Mouse (Mus musculus) gastrocnemius, postnatal 25 days (tissue): ENCODE measurements at regions not wholly inside any gene's neighbourhood (a gene's known extent, or its start where the extent isn't known, plus 50 kb on each side); places are given as distances from the start of the nearest gene placed in this dataset.
A peak's percentile ranks its signal among the peaks of the same experiment; 100 is the strongest.

Experiments used
- DNase-seq: peaks from one replicate; pipeline ENCODE4 v3.0.0; 2022

- no peak for DNase-seq
Measured at GRCm38 (mm10) chr9:116511450-116511849, 336.3 kb upstream of the Tgfbr2 start.

- no peak for DNase-seq
Measured at GRCm38 (mm10) chr9:116507756-116508155, 332.6 kb upstream of the Tgfbr2 start.

- no peak for DNase-seq
Measured at GRCm38 (mm10) chr9:116502831-116503230, 327.7 kb upstream of the Tgfbr2 start.

GRCm38 (mm10) chr9:116500951-116501350, 325.8 kb upstream of the Tgfbr2 start:
- no peak for DNase-seq

- no peak for DNase-seq
Measured at GRCm38 (mm10) chr9:116491227-116491626, 316.1 kb upstream of the Tgfbr2 start.

GRCm38 (mm10) chr9:116489787-116490186, 314.6 kb upstream of the Tgfbr2 start:
- DNase-seq = no peak

DNA sequence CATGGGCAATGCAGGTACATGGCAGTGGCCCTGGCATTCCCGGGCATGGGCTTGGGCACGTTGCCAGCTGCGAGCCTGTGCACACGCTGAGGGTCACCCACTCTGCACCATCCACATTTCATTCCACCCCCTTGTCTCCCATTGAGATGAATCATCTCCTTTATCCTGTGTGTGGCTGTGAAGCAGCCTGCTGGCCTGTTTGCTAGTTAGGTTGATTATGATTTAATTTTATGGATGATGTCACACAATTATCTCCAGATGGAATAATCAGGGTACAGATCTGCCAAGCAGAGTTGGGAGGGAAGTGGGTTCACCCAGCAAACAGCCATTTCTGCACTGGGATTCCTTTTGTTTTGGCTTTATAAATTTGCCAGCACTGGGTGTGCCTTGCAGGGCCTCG, 314.1 kb upstream of the Tgfbr2 start:
- peak; percentile 27 for DNase-seq

DNA sequence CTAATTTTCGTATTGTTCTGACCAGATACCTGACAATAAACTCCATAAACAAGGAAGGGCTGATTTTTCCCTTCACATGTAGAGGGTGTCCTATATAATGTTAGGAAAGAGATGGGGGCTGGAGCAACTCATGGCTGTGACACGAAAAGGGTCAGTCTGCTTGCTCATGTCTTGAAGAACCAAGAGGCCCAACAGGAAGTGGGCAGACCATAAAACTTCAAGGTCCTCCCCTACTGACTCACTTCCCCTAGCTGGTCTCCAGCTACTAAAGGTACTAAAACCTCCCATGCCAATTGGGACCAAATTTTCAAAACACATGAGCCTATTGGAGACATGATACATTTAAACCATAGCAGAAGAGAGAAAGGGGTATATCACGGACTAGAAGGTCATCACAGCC, 302.1 kb upstream of the Tgfbr2 start:
- DNase-seq = no peak

DNA sequence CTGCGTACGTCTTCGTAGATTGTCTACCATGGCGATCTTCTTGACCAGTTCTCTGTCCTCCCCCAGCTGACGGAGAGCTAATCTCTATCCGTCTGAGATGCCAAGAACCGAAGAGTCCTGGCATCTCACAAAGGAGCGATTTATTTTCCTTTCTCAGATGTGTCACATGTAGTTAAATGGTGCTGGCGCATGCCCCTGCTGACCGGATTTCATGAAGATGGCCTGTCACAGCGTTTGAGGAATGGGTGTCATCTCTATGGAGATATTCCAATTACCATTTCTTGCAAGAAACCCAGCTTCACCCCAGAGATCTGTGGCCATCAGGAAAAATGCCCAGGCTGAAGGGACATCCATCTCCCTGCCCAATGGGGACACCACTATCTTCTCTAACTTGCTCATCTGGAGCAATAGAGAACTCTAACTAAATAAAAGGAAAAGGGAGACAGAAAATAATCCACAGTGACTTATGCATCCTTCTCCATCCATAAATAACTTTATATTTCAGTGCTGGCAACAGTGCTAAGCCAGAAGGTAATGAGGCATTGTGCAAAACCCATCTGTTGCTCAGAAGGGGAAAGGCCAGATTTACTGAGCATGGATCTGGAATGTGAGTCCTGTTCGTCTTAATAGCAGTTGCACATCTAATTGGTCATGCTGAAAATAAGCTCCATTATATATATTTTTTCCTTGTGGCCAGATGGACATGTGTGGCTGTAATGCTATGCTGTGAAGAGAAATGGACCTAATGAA, 300.2 kb upstream of the Tgfbr2 start:
- no peak for DNase-seq

DNA sequence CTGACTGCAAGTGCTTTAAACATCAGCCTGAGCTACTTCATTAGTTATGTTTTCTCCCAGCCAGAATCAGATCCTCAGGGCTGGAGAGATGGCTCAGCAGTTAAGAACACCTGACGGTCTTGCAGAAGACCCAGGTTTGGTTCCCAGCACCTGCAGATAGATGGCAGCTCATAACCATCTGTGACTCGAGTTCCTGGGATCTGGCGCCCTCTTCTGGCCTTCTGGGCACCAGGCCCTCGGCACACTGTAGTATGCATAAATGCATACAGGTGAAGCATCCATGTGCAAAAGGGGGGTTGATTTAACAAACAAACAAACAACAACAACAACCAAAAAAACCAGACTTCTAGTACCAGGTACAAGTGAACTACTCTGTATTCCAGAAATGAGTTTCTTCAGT, 297.7 kb upstream of the Tgfbr2 start:
- no peak for DNase-seq

DNA sequence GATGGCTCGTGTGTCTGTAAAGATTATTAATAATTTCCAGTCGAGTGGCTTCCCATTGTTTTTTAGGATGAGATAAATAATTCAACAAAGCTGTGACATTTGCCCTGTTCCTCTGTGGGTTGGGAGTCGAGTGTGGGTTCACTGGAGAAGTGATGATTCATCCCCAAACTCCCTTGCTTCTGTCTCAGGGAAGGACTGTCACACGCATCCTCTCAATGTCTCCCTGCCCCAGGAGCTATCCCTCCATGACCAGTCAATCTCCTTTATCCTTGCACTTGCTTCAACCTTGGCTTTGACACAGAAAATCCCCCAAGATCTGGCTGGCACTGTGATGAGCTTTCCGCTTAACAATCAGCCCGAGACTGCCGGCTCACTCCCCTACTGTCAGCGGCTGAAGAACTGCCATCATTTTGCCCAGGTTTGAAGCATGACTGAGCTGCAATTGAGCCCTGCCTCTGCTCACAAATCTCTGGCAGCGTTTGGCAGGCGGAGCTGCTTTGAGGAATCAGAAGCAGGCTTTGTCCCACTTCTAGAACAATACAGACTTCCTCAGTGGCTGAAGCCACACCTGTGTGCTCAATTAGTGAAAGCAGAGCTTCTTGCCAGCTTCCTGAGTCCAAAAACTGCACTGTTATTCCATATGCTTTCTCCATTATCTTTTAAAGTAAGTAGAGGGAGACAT, 293.6 kb upstream of the Tgfbr2 start:
- DNase-seq = peak; percentile 18

- no peak for DNase-seq
Measured at GRCm38 (mm10) chr9:116466336-116466735, 291.2 kb upstream of the Tgfbr2 start.

DNA sequence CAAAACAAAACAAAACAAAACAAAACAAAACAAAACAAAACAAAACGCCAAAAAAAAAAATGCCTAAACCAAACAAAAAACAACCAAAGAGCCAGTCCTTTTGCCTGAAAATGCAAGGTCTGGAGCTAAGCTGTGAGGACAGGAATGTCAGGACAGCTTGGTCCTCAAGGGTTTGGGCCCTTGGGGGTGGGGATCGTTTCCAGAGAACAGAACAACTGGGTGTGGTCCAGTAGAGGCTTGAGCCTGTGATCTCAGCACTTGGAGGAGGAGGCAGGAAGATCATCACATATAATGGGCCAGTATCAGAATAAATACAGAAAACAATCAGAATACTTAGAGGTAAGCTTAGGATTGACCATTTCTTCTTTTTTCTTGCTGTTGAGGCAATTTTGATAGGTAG, 289.5 kb upstream of the Tgfbr2 start:
- peak; percentile 21 for DNase-seq

DNA sequence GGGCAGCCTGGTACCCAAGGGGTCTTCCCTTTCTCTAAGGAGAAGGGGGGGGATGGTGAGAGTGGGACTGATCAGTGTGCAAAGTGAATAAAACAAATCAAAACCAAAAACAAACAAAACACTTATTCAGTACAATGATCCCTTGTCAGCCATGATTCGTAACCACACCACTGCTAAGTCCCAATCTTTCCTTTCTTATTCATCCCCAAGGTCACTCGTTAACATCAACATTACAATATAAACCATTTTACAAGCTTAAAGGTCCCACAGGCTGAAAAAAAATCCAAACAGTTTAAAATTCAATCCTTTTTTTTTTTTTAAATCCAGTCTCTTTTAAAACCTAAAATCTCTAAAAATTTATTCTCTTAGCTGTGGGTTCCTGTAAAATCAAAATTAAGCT, 287.1 kb upstream of the Tgfbr2 start:
- DNase-seq = no peak

DNA sequence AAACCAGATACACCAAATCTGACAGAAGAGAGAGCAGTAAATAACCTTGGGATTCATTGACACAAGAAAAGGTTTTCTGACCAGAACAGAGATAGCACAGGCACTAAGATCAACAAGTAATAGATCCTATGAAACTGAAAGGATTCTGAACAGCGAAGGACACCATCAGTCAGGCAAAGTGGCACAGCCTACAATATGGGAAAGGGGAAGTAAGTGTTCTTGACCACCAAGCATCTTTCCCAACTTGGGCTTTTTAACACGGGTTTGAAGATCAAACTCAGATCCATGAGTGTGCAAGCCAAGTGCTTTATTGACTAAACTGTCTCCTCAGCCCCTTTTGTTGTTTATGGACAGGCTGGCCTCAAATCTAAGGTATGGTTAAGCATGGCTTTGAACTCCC, 284.9 kb upstream of the Tgfbr2 start:
- no peak for DNase-seq

DNA sequence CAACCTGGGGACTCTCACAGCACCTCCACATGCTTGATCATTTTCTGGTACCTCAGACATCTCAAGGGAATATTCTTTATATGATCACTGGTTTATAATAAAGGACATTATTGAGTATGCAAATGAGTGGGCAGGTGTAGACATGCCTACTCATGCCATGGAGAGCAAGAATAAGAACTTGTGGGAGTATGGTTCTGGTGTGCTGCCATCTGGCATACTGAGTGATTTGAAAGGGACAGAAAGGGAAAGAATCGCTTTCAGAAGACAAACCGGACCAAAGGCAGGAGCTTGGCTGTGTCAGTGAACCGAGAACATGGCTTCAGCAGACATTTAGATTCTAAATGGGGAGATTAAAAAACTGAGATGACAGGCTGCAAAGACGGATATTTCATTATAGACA, 276.9 kb upstream of the Tgfbr2 start:
- DNase-seq = no peak

DNA sequence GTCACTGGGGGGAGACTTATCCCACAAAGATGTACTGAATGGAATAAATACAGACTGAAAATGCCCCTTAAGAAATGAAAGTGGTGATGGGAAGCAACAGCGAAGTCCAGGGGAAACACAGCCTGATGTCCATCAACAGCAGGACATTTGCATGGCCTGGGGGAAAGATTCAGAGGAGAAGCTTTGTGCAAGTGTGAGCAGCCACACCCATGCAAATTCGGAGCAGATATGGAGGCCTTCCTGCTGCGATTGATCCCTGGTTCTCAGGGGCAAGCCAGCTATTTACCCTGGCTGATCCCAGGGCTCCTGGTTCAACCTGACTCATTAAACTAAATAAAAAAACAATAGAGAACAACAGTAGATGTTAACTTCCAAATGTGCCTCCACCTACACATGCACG, 275.7 kb upstream of the Tgfbr2 start:
- DNase-seq = no peak

GRCm38 (mm10) chr9:116447734-116448133, 272.6 kb upstream of the Tgfbr2 start:
- no peak for DNase-seq

DNA sequence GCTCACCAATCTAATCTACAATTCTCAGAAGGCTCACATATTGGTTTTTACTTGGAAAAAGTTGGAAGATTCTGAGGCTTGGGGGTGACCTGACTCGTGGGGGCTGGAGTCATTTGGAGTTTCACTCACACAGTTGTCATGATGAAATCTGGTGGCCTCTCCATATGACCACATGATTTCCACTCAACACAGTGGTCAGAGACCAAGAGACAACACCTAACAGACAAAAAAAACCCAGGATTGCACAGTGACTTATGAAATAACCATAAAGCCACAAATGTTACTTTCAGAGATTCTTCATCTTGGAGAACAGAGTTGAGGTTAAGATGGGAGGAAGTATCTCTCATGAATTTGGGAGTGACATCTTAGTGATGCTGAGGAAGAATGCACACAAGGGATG, 263.4 kb upstream of the Tgfbr2 start:
- no peak for DNase-seq

DNA sequence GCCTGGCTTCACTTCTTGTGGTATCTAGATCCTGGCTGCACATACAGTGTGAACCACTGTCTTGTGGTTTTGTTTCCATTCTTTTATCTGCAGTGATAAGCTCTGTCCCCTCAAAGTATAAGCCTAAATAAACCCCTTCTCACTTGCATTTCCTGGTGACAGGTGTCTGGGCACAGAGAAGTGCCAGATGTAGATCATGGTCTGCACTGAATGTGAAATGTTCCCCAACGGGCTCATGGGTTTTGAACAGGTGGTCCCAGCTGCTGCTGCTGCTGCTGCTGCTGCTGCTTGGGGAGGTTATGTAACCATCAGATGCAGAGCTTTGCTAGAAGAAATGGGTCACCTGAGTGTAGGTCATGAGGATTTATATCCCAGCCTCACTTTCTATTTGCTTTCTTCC, 259.3 kb upstream of the Tgfbr2 start:
- DNase-seq = no peak

DNA sequence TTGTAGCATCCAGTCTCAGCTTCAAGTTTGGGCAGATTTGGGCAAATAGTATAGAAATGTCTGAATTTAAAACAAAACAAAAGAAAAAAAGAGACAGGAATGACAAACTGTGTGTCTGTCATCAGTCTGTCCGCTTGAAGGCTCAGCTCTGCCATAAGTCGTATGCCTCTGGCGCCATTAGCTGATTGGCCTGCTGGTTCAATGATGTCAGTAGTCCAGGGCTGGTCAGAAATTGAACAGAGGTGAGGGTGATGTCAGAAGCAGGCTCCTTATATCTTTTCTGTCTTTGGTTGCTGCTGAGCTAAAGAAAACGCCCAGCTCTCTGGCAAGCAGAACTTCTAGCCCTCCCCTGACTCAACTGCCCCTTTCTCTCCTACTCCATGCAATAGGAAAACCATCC, 253.9 kb upstream of the Tgfbr2 start:
- no peak for DNase-seq

DNA sequence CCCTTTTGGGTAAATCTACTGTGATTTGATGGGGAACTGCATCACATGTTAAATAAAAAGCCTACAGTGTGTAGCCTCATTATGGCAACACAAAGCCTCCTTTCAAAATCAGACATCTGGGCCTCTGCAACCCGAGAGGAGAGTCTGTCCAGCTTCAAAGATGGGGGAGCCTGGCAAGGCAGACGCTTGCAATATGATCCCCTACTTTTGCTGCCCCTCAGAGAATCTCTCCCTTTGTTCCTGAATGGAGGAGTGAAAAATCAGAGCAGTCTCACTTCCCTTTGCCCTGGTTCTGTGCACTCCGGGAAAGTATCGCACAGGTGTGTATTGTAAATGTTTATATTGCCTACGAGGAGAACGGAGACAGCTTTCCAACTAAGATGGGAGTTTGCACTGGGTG, 253.3 kb upstream of the Tgfbr2 start:
- DNase-seq = no peak

DNA sequence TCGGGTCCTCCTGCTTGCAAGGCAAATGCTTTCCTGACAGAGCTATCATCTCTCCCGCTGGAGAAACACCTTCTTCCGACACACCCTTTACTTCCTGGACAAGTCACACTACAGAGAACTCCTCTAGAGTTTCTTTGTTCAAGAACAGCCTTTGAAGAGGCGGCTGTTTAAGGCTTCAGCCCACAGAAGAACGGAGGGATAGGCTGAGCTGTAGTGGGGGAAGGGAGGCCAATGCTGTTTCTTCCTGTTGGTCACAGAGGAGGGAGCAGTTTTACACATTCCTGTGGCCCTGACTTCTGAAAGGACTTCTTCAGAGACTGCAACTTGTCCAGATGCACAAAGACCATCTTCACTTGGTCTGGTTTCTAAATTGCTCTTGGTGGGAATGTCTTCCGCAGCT, 252.1 kb upstream of the Tgfbr2 start:
- peak; percentile 30 for DNase-seq
